Mouse (Mus musculus) hindbrain, embryonic 15.5 days (tissue): ENCODE results near the gene Emp1. TPM values are rescaled to one million over a fixed set of nuclear protein-coding genes. Genes with fewer than 3 reads are reported as not detected.
A peak's percentile ranks its signal among the peaks of the same experiment; 100 is the strongest.

Experiments used
- ATAC-seq: fragments of 200-750 bp; cut with Nextera tagmentation; 2 replicates; pipeline ENCODE4 v1.8.0; 2017; ENCODE audit warnings: low read depth, moderate number of reproducible peaks, moderate TSS enrichment; ENCODE audit not compliant: low FRiP score
- H3K27ac ChIP-seq: fragments of 300-500 bp; sonication (generic); replicated peaks from 2 replicates; pipeline ENCODE4 v1.5.1; 2015; ENCODE audit warnings: mild to moderate bottlenecking, inconsistent platforms
- H3K27me3 ChIP-seq: fragments of 300-500 bp; sonication (generic); 2 replicates; pipeline ENCODE4 v1.6.1; 2015; ENCODE audit warnings: control low read depth, inconsistent platforms
- H3K36me3 ChIP-seq: fragments of 300-500 bp; sonication (generic); 2 replicates; pipeline ENCODE4 v1.6.1; 2015; ENCODE audit warnings: control low read depth, inconsistent platforms
- H3K4me1 ChIP-seq: fragments of 300-500 bp; sonication (generic); replicated peaks from 2 replicates; pipeline ENCODE4 v1.6.1; 2015; ENCODE audit warnings: control low read depth, inconsistent platforms
- H3K4me2 ChIP-seq: fragments of 300-500 bp; sonication (generic); 2 replicates; pipeline ENCODE4 v1.6.1; 2015; ENCODE audit warnings: moderate library complexity, mild to moderate bottlenecking, inconsistent platforms
- H3K4me3 ChIP-seq: fragments of 300-500 bp; sonication (generic); 2 replicates; pipeline ENCODE4 v1.5.1; 2015; ENCODE audit warnings: mild to moderate bottlenecking, inconsistent platforms
- H3K9ac ChIP-seq: fragments of 300-500 bp; sonication (generic); 2 replicates; pipeline ENCODE4 v1.6.1; 2015; ENCODE audit warnings: inconsistent platforms
- H3K9me3 ChIP-seq: fragments of 300-500 bp; sonication (generic); 2 replicates; pipeline ENCODE4 v1.6.1; 2016; ENCODE audit warnings: control low read depth, inconsistent platforms
- WGBS: fragments of 180-500 bp; shearing (Covaris S2); methylation state at CpG from one replicate; pipeline ENCODE4 v1.1.7; 2015; 5-methylcytosine and 5-hydroxymethylcytosine counted together
- polyA plus RNA-seq: library from polyadenylated mRNA; unstranded; fragments of >200 nt; fragmentation: Nextera tagmentation; extraction: Ambion mirVana; gene quantifications from 2 replicates; pipeline ENCODE4 v1.2.1, GENCODE M21; 2015

Gene Emp1
- polyA plus RNA-seq, 1 experiment from 2014 or later, result 9.7 TPM

- WGBS, result 84% methylated on average over 8 of the region's 8 CpGs
- Histone ChIP-seq H3K36me3 (no peaks in the 10 kb centered on the region), H3K27ac (no peak overlapping the region), H3K4me3 (no peak overlapping the region), H3K4me1 (0 out of 2 replicates have a peak, but pooled peaks cover 5% of the 10 kb centered on the region), H3K9me3 (no peaks in the 10 kb centered on the region), H3K4me2 (no peak overlapping the region), H3K27me3 (no peaks in the 10 kb centered on the region), H3K9ac (no peak overlapping the region)
- ATAC-seq, result no peak
These were observed 26.4 kb downstream of the Emp1 start for GRCm38 (mm10) chr6:135388711-135389110.

GRCm38 (mm10) chr6:135390398-135390797 is 28.1 kb downstream of the Emp1 start:
- Histone ChIP-seq H3K4me1 (0 out of 2 replicates have a peak, but pooled peaks cover 5% of the 10 kb centered on the region), H3K4me3 (no peak overlapping the region), H3K27ac (no peak overlapping the region), H3K27me3 (no peaks in the 10 kb centered on the region), H3K36me3 (no peaks in the 10 kb centered on the region), H3K9me3 (no peaks in the 10 kb centered on the region), H3K9ac (no peak overlapping the region), H3K4me2 (no peak overlapping the region)
- 69% methylated on average over 3 of the region's 3 CpGs for WGBS
- ATAC-seq, result no peak

- no peak for ATAC-seq
- H3K4me1 ChIP-seq, result no peaks in the 10 kb centered on the region
- H3K27ac ChIP-seq, result no peak overlapping the region
- H3K36me3 ChIP-seq, result no peaks in the 10 kb centered on the region
- H3K9ac ChIP-seq, result no peak overlapping the region
- H3K9me3 ChIP-seq, result no peaks in the 10 kb centered on the region
- no peaks in the 10 kb centered on the region for H3K27me3 ChIP-seq
- no peak overlapping the region for H3K4me2 ChIP-seq
- H3K4me3 ChIP-seq, result no peak overlapping the region
- 78% methylated on average over 8 of the region's 8 CpGs for WGBS
These were observed 33.0 kb downstream of the Emp1 start for GRCm38 (mm10) chr6:135395375-135395774.

- no peak for ATAC-seq
- no peaks in the 10 kb centered on the region for H3K4me1 ChIP-seq
- no peaks in the 10 kb centered on the region for H3K27me3 ChIP-seq
- no peaks in the 10 kb centered on the region for H3K9me3 ChIP-seq
- no peak overlapping the region for H3K4me2 ChIP-seq
- H3K4me3 ChIP-seq, result no peak overlapping the region
- no peak overlapping the region for H3K9ac ChIP-seq
- WGBS, result 85% methylated on average over 4 of the region's 4 CpGs
- H3K27ac ChIP-seq, result no peak overlapping the region
- H3K36me3 ChIP-seq, result no peaks in the 10 kb centered on the region
These were observed 34.7 kb downstream of the Emp1 start for GRCm38 (mm10) chr6:135397089-135397488.

- Histone ChIP-seq H3K36me3 (no peaks in the 10 kb centered on the region), H3K27ac (no peak overlapping the region), H3K9me3 (no peaks in the 10 kb centered on the region), H3K4me2 (no peak overlapping the region), H3K9ac (no peak overlapping the region), H3K4me1 (no peaks in the 10 kb centered on the region), H3K27me3 (no peaks in the 10 kb centered on the region), H3K4me3 (no peak overlapping the region)
- 90% methylated on average over 8 of the region's 8 CpGs for WGBS
- ATAC-seq, result no peak
These were observed 35.4 kb downstream of the Emp1 start for GRCm38 (mm10) chr6:135397788-135398187.

- Histone ChIP-seq H3K27ac (no peak overlapping the region), H3K9ac (no peak overlapping the region), H3K27me3 (no peaks in the 10 kb centered on the region), H3K4me3 (no peak overlapping the region), H3K9me3 (no peaks in the 10 kb centered on the region), H3K4me2 (no peak overlapping the region), H3K36me3 (no peaks in the 10 kb centered on the region), H3K4me1 (no peaks in the 10 kb centered on the region)
- 77% methylated on average over 5 of the region's 5 CpGs for WGBS
- no peak for ATAC-seq
These were observed 36.5 kb downstream of the Emp1 start for GRCm38 (mm10) chr6:135398801-135399200.

GRCm38 (mm10) chr6:135400306-135400705 is 38.0 kb downstream of the Emp1 start:
- H3K36me3 ChIP-seq, result no peaks in the 10 kb centered on the region
- ATAC-seq, result no peak
- H3K9me3 ChIP-seq, result no peaks in the 10 kb centered on the region
- no peaks in the 10 kb centered on the region for H3K27me3 ChIP-seq
- no peak overlapping the region for H3K4me2 ChIP-seq
- no peak overlapping the region for H3K4me3 ChIP-seq
- H3K4me1 ChIP-seq, result no peaks in the 10 kb centered on the region
- no peak overlapping the region for H3K9ac ChIP-seq
- WGBS, result 41% methylated on average over 3 of the region's 3 CpGs
- H3K27ac ChIP-seq, result no peak overlapping the region

DNA sequence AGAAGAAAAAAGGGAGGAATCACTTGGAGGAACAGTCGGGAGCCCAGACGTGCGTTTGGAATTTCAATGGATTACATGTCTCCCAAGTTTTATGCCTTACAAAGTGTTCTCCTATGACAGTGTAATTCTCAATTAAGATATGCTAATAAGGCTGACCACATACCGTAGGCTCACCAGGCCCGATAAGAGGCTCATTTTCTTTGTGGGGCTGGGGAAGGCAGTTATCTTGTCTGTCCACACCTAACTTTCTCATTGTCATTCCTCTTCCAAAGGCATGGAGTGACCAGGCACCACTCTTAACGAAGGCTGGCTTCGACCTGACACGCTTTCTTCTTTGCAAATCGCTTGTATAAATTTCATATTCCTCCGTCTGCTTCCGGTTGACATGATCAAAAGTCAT is 42.7 kb downstream of the Emp1 start:
- H3K36me3 ChIP-seq, result no peaks in the 10 kb centered on the region
- H3K27me3 ChIP-seq, result no peaks in the 10 kb centered on the region
- 86% methylated on average over 11 of the region's 11 CpGs for WGBS
- H3K4me3 ChIP-seq, result no peak overlapping the region
- no peak overlapping the region for H3K4me2 ChIP-seq
- no peaks in the 10 kb centered on the region for H3K9me3 ChIP-seq
- no peak overlapping the region for H3K9ac ChIP-seq
- H3K27ac ChIP-seq, result no peak overlapping the region
- no peaks in the 10 kb centered on the region for H3K4me1 ChIP-seq
- no peak for ATAC-seq

DNA sequence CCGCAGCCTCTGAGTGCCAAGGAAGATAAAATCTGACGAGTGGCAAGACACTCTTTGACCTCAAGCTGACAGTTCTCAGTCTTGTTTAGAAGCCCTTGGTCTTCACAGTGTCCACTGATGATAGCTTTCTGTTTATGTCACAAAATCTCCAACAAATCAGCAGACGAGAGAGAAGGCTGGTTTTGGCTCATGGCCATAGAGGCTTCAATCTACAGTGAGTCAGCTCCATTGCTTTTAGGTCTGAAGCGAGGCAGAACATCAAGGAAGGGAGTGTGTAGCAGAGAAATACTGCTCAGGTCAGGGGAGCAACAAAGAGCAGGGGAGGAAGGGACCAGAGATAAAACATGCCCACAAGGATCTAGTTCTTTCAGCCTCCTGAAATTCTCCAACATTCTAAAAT is 45.0 kb downstream of the Emp1 start:
- Histone ChIP-seq H3K4me1 (peaks cover 4% of the 10 kb centered on the region; the same call in 1 of the 2 replicates), H3K27ac (no peak overlapping the region), H3K4me2 (no peak overlapping the region), H3K27me3 (no peaks in the 10 kb centered on the region), H3K4me3 (no peak overlapping the region), H3K9me3 (no peaks in the 10 kb centered on the region), H3K9ac (no peak overlapping the region), H3K36me3 (no peaks in the 10 kb centered on the region)
- WGBS, result 77% methylated on average over 4 of the region's 4 CpGs
- ATAC-seq, result no peak

DNA sequence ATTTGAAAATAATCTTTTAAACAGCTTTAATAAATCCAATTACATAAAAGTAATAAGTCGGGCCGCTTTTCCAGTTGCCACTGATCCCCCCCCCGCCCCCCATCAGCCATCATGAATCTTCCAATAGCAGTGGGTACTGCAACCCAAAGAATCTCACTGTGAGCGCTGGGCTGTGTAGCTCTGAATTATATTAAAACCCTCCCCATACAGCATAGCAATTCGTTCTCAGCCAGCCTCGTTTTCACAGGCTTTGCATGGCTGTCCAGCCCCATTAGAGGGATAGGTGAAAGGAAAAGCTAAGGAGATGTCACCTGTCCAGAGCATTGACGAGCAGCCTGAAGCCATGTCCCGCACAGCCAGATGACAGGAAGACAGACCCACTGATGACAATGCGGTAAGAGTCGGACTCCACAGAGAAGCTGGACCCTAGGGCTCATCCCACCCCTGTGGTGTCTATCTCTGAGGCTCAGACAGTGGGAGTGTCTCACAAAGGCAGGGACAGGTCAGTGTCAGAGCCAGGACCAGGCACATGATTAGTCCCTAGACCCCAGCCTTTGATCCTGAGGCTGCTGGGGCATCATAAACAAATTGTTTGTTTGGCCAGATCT is 49.5 kb downstream of the Emp1 start:
- Histone ChIP-seq H3K4me2 (no peak overlapping the region), H3K4me3 (no peak overlapping the region), H3K27ac (no peak overlapping the region), H3K4me1 (peaks cover 4% of the 10 kb centered on the region; the same call in 1 of the 2 replicates), H3K27me3 (no peaks in the 10 kb centered on the region), H3K36me3 (no peaks in the 10 kb centered on the region), H3K9me3 (no peaks in the 10 kb centered on the region), H3K9ac (no peak overlapping the region)
- 78% methylated on average over 10 of the region's 10 CpGs for WGBS
- 0 out of 2 replicates have a peak, but pooled peaks have one; percentile 27 for ATAC-seq

DNA sequence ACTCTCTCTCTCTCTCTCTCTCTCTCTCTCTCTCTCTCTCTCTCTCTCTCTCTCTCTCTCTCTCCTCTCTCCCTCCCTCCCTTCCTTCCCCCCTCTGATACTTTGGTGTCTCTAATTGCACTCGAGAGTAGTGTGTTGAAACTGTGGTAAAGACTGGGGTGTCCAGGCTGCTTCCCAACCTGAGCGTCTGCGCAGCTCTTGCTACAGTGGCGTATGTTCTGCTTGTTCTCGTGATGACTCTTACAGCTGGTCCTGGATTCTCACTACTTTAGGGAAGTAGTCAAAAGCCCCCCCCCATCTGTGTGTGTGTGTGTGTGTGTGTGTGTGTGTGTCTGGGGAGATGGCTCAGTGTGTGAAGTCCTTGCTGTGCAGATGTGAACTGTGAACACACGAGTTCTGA is 50.3 kb downstream of the Emp1 start:
- Histone ChIP-seq H3K9me3 (no peaks in the 10 kb centered on the region), H3K4me3 (no peak overlapping the region), H3K27me3 (no peaks in the 10 kb centered on the region), H3K4me1 (peaks cover 4% of the 10 kb centered on the region; the same call in 1 of the 2 replicates), H3K27ac (no peak overlapping the region), H3K4me2 (no peak overlapping the region), H3K9ac (no peak overlapping the region), H3K36me3 (no peaks in the 10 kb centered on the region)
- no peak for ATAC-seq
- 80% methylated on average over 6 of the region's 6 CpGs for WGBS

DNA sequence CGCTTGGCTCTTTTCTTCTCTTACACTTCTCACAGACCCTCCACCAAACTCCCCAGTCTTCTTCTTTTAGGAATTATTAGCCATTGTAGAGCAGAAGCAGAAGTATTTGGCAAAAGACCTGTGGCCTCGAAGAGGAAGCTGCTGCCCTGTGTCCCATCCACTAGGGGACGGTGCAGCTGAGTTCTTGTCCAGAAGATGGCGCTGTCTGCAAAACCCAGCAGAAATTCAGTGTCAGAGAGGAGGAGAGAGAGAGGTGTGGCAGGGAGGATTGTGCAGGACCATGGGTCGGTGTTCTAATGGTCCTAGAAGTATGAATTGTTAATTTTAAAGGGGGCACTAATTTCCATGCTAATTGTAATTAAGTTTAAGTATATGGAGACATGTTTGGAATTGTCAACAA is 55.1 kb downstream of the Emp1 start:
- Histone ChIP-seq H3K36me3 (no peaks in the 10 kb centered on the region), H3K27me3 (no peaks in the 10 kb centered on the region), H3K27ac (no peak overlapping the region), H3K4me1 (no peaks in the 10 kb centered on the region), H3K4me2 (no peak overlapping the region), H3K9ac (no peak overlapping the region), H3K4me3 (no peak overlapping the region), H3K9me3 (no peaks in the 10 kb centered on the region)
- whole genome bisulfite sequencing, result 33% methylated on average over 5 of the region's 5 CpGs
- no peak for ATAC-seq

GRCm38 (mm10) chr6:135418223-135418824 is 56.0 kb downstream of the Emp1 start:
- Histone ChIP-seq H3K9ac (no peak overlapping the region), H3K36me3 (no peaks in the 10 kb centered on the region), H3K4me1 (no peaks in the 10 kb centered on the region), H3K9me3 (0 out of 2 replicates have a peak, but pooled peaks cover 5% of the 10 kb centered on the region), H3K4me2 (no peak overlapping the region), H3K27ac (no peak overlapping the region), H3K4me3 (no peak overlapping the region), H3K27me3 (no peaks in the 10 kb centered on the region)
- no peak for ATAC-seq
- 87% methylated on average over 8 of the region's 8 CpGs for WGBS
